Mouse (Mus musculus): Measurements from ENCODE around the gene Nxf2. TPM values are rescaled to one million over a fixed set of nuclear protein-coding genes. Genes with fewer than 3 reads are reported as not detected.

Gene Nxf2
- polyA plus RNA-seq, 1 experiment from 2014 or later = 0.28 TPM

GRCm38 (mm10) chrX:134913234-134913936 is 51.2 kb downstream of the Nxf2 start:
- no peaks in the 10 kb centered on the region for H3K4me1 ChIP-seq (ENCODE audit: control insufficient read depth in 2 of 2, insufficient read depth in 2 of 2, low read length in 2 of 2)
- no peaks in the 10 kb centered on the region for H3K36me3 ChIP-seq (ENCODE audit: control insufficient read depth, insufficient read depth, low read length)
- no peak for ATAC-seq (ENCODE audit: insufficient number of reproducible peaks, insufficient read depth, low FRiP score, low read depth)
- H3K9ac ChIP-seq (ENCODE audit: low read length) = no peak overlapping the region
- H3K4me3 ChIP-seq (ENCODE audit: control insufficient read depth in 1 of 2, insufficient read depth in 1 of 2, low read depth in 1 of 2, low read length in 2 of 2) = no peak overlapping the region
- no peak overlapping the region for H3K27ac ChIP-seq (replicated peaks in 1 of 2; ENCODE audit: control insufficient read depth in 1 of 2, insufficient read depth in 1 of 2, low read depth in 2 of 2, low read length in 2 of 2)
- WGBS = 20% methylated on average over 4 of the region's 4 CpGs
- no peaks in the 10 kb centered on the region for H3K27me3 ChIP-seq (ENCODE audit: control insufficient read depth, insufficient read depth, low read length)
- peak overlapping the region; percentile 46 for H3K4me2 ChIP-seq (ENCODE audit: low read length)
- H3K9me3 ChIP-seq (ENCODE audit: control insufficient read depth, low read length) = no peaks in the 10 kb centered on the region

- Histone ChIP-seq H3K4me3 (ENCODE audit: control insufficient read depth in 1 of 2, insufficient read depth in 1 of 2, low read depth in 1 of 2, low read length in 2 of 2) (no peak overlapping the region), H3K4me1 (ENCODE audit: control insufficient read depth in 2 of 2, insufficient read depth in 2 of 2, low read length in 2 of 2) (no peaks in the 10 kb centered on the region), H3K4me2 (ENCODE audit: low read length) (no peak overlapping the region), H3K36me3 (ENCODE audit: control insufficient read depth, insufficient read depth, low read length) (no peaks in the 10 kb centered on the region), H3K9ac (ENCODE audit: low read length) (no peak overlapping the region), H3K27ac (replicated peaks in 1 of 2; ENCODE audit: control insufficient read depth in 1 of 2, insufficient read depth in 1 of 2, low read depth in 2 of 2, low read length in 2 of 2) (no peak overlapping the region), H3K27me3 (ENCODE audit: control insufficient read depth, insufficient read depth, low read length) (no peaks in the 10 kb centered on the region), H3K9me3 (ENCODE audit: control insufficient read depth, low read length) (no peaks in the 10 kb centered on the region)
- ATAC-seq (ENCODE audit: insufficient number of reproducible peaks, insufficient read depth, low FRiP score, low read depth) = no peak
- 52% methylated on average over 2 of the region's 2 CpGs for WGBS
Measured at GRCm38 (mm10) chrX:134912805-134913204, 51.7 kb downstream of the Nxf2 start.

GRCm38 (mm10) chrX:134910345-134910744 is 54.2 kb downstream of the Nxf2 start:
- WGBS = 65% methylated on average over 4 of the region's 4 CpGs
- ATAC-seq (ENCODE audit: insufficient number of reproducible peaks, insufficient read depth, low FRiP score, low read depth) = no peak
- Histone ChIP-seq H3K36me3 (ENCODE audit: control insufficient read depth, insufficient read depth, low read length) (no peaks in the 10 kb centered on the region), H3K9me3 (ENCODE audit: control insufficient read depth, low read length) (no peaks in the 10 kb centered on the region), H3K9ac (ENCODE audit: low read length) (no peak overlapping the region), H3K4me1 (ENCODE audit: control insufficient read depth in 2 of 2, insufficient read depth in 2 of 2, low read length in 2 of 2) (no peaks in the 10 kb centered on the region), H3K27ac (replicated peaks in 1 of 2; ENCODE audit: control insufficient read depth in 1 of 2, insufficient read depth in 1 of 2, low read depth in 2 of 2, low read length in 2 of 2) (no peak overlapping the region), H3K4me2 (ENCODE audit: low read length) (no peak overlapping the region), H3K4me3 (ENCODE audit: control insufficient read depth in 1 of 2, insufficient read depth in 1 of 2, low read depth in 1 of 2, low read length in 2 of 2) (no peak overlapping the region), H3K27me3 (ENCODE audit: control insufficient read depth, insufficient read depth, low read length) (no peaks in the 10 kb centered on the region)

Other genes starting within 250 kb of the Nxf2 start
- 36.5 and 39.5 TPM in 2 replicates for gene Armcx1, start 246.8 kb downstream of the Nxf2 start, polyA plus RNA-seq (2014; fragmentation: Nextera tagmentation; extraction: Ambion mirVana)
- 15.0 and 17.7 TPM in 2 replicates for gene Armcx6, start 213.3 kb downstream of the Nxf2 start, polyA plus RNA-seq (2014; fragmentation: Nextera tagmentation; extraction: Ambion mirVana)
- 92.5 and 99.1 TPM in 2 replicates for gene Armcx3, start 208.2 kb downstream of the Nxf2 start, polyA plus RNA-seq (2014; fragmentation: Nextera tagmentation; extraction: Ambion mirVana)
- 59.2 and 61.9 TPM in 2 replicates for gene Armcx2, start 155.5 kb downstream of the Nxf2 start, polyA plus RNA-seq (2014; fragmentation: Nextera tagmentation; extraction: Ambion mirVana)
- gene Zmat1, start 44.5 kb upstream of the Nxf2 start, polyA plus RNA-seq (2014; fragmentation: Nextera tagmentation; extraction: Ambion mirVana) = 9.8 and 10.8 TPM in 2 replicates
- gene Gm15023, start 212.9 kb upstream of the Nxf2 start, polyA plus RNA-seq (2014; fragmentation: Nextera tagmentation; extraction: Ambion mirVana) = not detected in 2 replicates
- 0.67 TPM in 1 of 2 replicates, not detected in the other for gene Tceal6, start 245.9 kb upstream of the Nxf2 start, polyA plus RNA-seq (2014; fragmentation: Nextera tagmentation; extraction: Ambion mirVana)

Measured in heart, embryonic 14.5 days (tissue).